Mouse (Mus musculus) forebrain, embryonic 16.5 days (tissue): ENCODE measurements at regions not wholly inside any gene's neighbourhood (a gene's known extent, or its start where the extent isn't known, plus 50 kb on each side); places are given as distances from the start of the nearest gene placed in this dataset.

ENCODE experiments used
- ATAC-seq: fragments of 200-750 bp; cut with Nextera tagmentation; 2 replicates; pipeline ENCODE4 v1.8.0; 2017; ENCODE audit warnings: mild to moderate bottlenecking, moderate library complexity
- H3K27ac ChIP-seq: fragments of 300-500 bp; sonication (generic); 2 replicates; pipeline ENCODE4 v1.5.1; 2014; ENCODE audit warnings: low read length, control low read depth
- H3K27me3 ChIP-seq: fragments of 300-500 bp; sonication (generic); replicated peaks from 2 replicates; pipeline ENCODE4 v1.6.1; 2014; ENCODE audit warnings: low read length; ENCODE audit not compliant: control insufficient read depth, insufficient read depth
- H3K36me3 ChIP-seq: fragments of 300-500 bp; sonication (generic); 2 replicates; pipeline ENCODE4 v1.6.1; 2014; ENCODE audit not compliant: control insufficient read depth, insufficient read depth
- H3K4me1 ChIP-seq: fragments of 300-500 bp; sonication (generic); replicated peaks from 2 replicates; pipeline ENCODE4 v1.6.1; 2014; ENCODE audit warnings: low read length; ENCODE audit not compliant: control insufficient read depth, insufficient read depth
- H3K4me2 ChIP-seq: fragments of 300-500 bp; sonication (generic); 2 replicates; pipeline ENCODE4 v1.6.1; 2014; ENCODE audit warnings: mild to moderate bottlenecking, low read length, control low read depth
- H3K4me3 ChIP-seq: fragments of 300-500 bp; sonication (generic); replicated peaks from 2 replicates; pipeline ENCODE4 v1.5.1; 2014; ENCODE audit warnings: mild to moderate bottlenecking, low read length, control low read depth
- H3K9ac ChIP-seq: fragments of 300-500 bp; sonication (generic); replicated peaks from 2 replicates; pipeline ENCODE4 v1.6.1; 2014; ENCODE audit warnings: low read depth, low read length, control low read depth
- H3K9me3 ChIP-seq: fragments of 300-500 bp; sonication (generic); 2 replicates; pipeline ENCODE4 v1.6.1; 2016; ENCODE audit warnings: low read length; ENCODE audit not compliant: control insufficient read depth
- WGBS: fragments of 180-500 bp; shearing (Covaris S2); extraction: QIAGEN DNeasy Blood & Tissue Kit; methylation state at CpG from one replicate; pipeline ENCODE4 v1.1.7; 2014; 5-methylcytosine and 5-hydroxymethylcytosine counted together

- Histone ChIP-seq H3K4me2 (no peak overlapping the region), H3K27me3 (no peaks in the 10 kb centered on the region), H3K27ac (no peak overlapping the region), H3K4me1 (peaks cover 5% of the 10 kb centered on the region), H3K36me3 (no peaks in the 10 kb centered on the region), H3K4me3 (no peak overlapping the region), H3K9me3 (no peaks in the 10 kb centered on the region), H3K9ac (no peak overlapping the region)
- 93% methylated on average over 9 of the region's 9 CpGs for WGBS
- ATAC-seq: no peak
Observed at GRCm38 (mm10) chr12:17481687-17482086, 62.9 kb upstream of the Odc1 start.

DNA sequence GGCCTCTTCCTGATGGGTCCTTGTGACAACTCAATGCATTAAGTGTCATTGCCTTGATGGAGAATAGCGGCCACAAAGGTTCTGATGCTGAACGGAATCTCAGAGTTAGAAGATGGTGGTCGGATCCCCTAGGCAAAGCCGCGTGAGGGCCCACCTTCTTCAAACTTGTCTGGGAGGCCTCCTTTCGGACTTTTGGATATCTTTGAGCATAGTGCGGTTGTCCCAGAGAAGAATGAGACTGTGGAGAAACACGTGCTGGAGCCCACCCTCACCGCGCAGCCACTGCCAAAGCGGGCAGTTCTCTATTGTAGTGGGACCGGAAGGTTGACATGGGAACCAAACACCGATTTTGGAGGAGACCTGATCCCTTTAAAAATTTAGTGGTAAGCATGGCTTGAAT, 62.4 kb upstream of the Odc1 start:
- H3K36me3 ChIP-seq: no peaks in the 10 kb centered on the region
- H3K27me3 ChIP-seq: no peaks in the 10 kb centered on the region
- H3K27ac ChIP-seq: no peak overlapping the region
- H3K9ac ChIP-seq: no peak overlapping the region
- no peaks in the 10 kb centered on the region for H3K9me3 ChIP-seq
- no peak for ATAC-seq
- no peak overlapping the region for H3K4me2 ChIP-seq
- peaks cover 10% of the 10 kb centered on the region for H3K4me1 ChIP-seq
- 97% methylated on average over 13 of the region's 13 CpGs for WGBS
- no peak overlapping the region for H3K4me3 ChIP-seq

GRCm38 (mm10) chr12:17484448-17484847, 60.1 kb upstream of the Odc1 start:
- no peaks in the 10 kb centered on the region for H3K9me3 ChIP-seq

GRCm38 (mm10) chr12:17486062-17486770, 58.4 kb upstream of the Odc1 start:
- H3K4me3 ChIP-seq: no peak overlapping the region
- peak overlapping the region; percentile 42; the same call in 1 of the 2 replicates for H3K27ac ChIP-seq
- no peaks in the 10 kb centered on the region for H3K36me3 ChIP-seq
- H3K9me3 ChIP-seq: no peaks in the 10 kb centered on the region
- peak; percentile 86 for ATAC-seq
- H3K4me2 ChIP-seq: peak overlapping the region; percentile 3; the same call in 1 of the 2 replicates
- H3K9ac ChIP-seq: no peak overlapping the region
- no peaks in the 10 kb centered on the region for H3K27me3 ChIP-seq
- peaks cover 11% of the 10 kb centered on the region for H3K4me1 ChIP-seq
- 17% methylated on average over 9 of the region's 9 CpGs for WGBS

More at GRCm38 (mm10) chr12:17484448-17484847, 60.1 kb upstream of the Odc1 start:
- Histone ChIP-seq H3K9ac (no peak overlapping the region), H3K4me1 (peaks cover 11% of the 10 kb centered on the region), H3K36me3 (no peaks in the 10 kb centered on the region), H3K4me3 (no peak overlapping the region), H3K27ac (no peak overlapping the region), H3K4me2 (no peak overlapping the region), H3K27me3 (no peaks in the 10 kb centered on the region)
- ATAC-seq: no peak
- 73% methylated on average over 9 of the region's 9 CpGs for WGBS

- Histone ChIP-seq H3K27ac (no peak overlapping the region), H3K4me2 (no peak overlapping the region), H3K36me3 (no peaks in the 10 kb centered on the region), H3K4me1 (peaks cover 11% of the 10 kb centered on the region), H3K4me3 (no peak overlapping the region), H3K27me3 (no peaks in the 10 kb centered on the region), H3K9me3 (no peaks in the 10 kb centered on the region), H3K9ac (no peak overlapping the region)
- 0 out of 2 replicates have a peak, but pooled peaks have one; percentile 26 for ATAC-seq
- 26% methylated on average over 1 of the region's 1 CpGs for WGBS
Observed at GRCm38 (mm10) chr12:17487336-17487735, 57.3 kb upstream of the Odc1 start.

GRCm38 (mm10) chr12:17488203-17488602, 56.4 kb upstream of the Odc1 start:
- 72% methylated on average over 1 of the region's 1 CpGs for WGBS
- Histone ChIP-seq H3K9me3 (no peaks in the 10 kb centered on the region), H3K4me1 (peaks cover 11% of the 10 kb centered on the region), H3K4me3 (no peak overlapping the region), H3K9ac (no peak overlapping the region), H3K27ac (no peak overlapping the region), H3K36me3 (no peaks in the 10 kb centered on the region), H3K27me3 (no peaks in the 10 kb centered on the region), H3K4me2 (no peak overlapping the region)
- no peak for ATAC-seq

DNA sequence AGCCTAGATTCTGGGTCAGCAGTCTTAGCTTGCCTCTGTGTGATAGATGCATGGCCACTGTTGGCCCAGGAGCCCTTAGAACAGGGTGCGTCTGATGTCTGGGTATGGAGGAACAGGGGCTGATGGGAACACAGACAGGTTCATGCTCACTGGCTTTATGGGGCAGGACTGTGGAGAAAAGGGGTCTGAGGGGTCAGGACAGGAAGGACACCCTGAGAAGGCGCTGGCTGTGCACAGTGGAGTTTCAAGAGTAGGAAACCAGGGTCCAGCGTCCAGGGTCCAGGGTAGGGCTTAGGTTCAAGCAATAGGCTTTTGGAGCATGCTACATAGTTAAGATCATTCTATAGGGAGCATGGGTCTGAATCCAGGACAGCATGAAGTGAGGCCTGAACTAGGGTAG, 54.6 kb upstream of the Odc1 start:
- WGBS: 81% methylated on average over 3 of the region's 3 CpGs
- no peak overlapping the region for H3K9ac ChIP-seq
- no peak overlapping the region for H3K4me3 ChIP-seq
- no peaks in the 10 kb centered on the region for H3K9me3 ChIP-seq
- H3K4me1 ChIP-seq: peaks cover 11% of the 10 kb centered on the region
- no peak overlapping the region for H3K4me2 ChIP-seq
- ATAC-seq: no peak
- no peaks in the 10 kb centered on the region for H3K36me3 ChIP-seq
- H3K27ac ChIP-seq: no peak overlapping the region
- H3K27me3 ChIP-seq: no peaks in the 10 kb centered on the region

- H3K4me2 ChIP-seq: no peak overlapping the region
- H3K27me3 ChIP-seq: no peaks in the 10 kb centered on the region
- ATAC-seq: no peak
- H3K4me1 ChIP-seq: peaks cover 8% of the 10 kb centered on the region
- no peaks in the 10 kb centered on the region for H3K9me3 ChIP-seq
- H3K9ac ChIP-seq: no peak overlapping the region
- no peak overlapping the region for H3K4me3 ChIP-seq
- WGBS: 56% methylated on average over 4 of the region's 4 CpGs
- H3K27ac ChIP-seq: no peak overlapping the region
- H3K36me3 ChIP-seq: no peaks in the 10 kb centered on the region
Observed at GRCm38 (mm10) chr12:17492574-17492973, 52.0 kb upstream of the Odc1 start.

- Histone ChIP-seq H3K9ac (no peak overlapping the region), H3K36me3 (no peaks in the 10 kb centered on the region), H3K27me3 (no peaks in the 10 kb centered on the region), H3K27ac (no peak overlapping the region), H3K4me3 (no peak overlapping the region), H3K4me1 (peaks cover 8% of the 10 kb centered on the region), H3K9me3 (no peaks in the 10 kb centered on the region), H3K4me2 (no peak overlapping the region)
- WGBS: 91% methylated on average over 7 of the region's 7 CpGs
- ATAC-seq: no peak
Observed at GRCm38 (mm10) chr12:17493053-17493452, 51.5 kb upstream of the Odc1 start.

DNA sequence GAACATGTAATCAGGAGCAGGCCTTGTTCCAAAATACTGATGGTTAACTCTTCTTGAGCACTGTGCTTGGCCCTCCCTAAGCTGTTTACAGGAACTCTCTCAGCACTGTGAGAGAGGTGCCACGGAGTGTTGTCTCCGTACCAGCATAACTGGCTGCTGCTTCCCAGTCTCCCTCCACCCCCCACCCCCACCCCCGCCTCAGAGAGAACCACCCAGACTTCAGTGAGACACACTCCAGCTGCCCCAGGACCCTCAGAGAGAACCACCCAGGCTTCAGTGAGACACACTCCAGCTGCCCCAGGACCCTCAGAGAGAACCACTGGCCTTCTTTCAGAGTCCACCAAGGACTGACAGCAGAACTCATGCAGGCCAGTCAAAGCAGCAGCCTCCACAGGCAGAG, 50.8 kb upstream of the Odc1 start:
- no peaks in the 10 kb centered on the region for H3K9me3 ChIP-seq
- H3K4me2 ChIP-seq: no peak overlapping the region
- no peak for ATAC-seq
- no peak overlapping the region for H3K9ac ChIP-seq
- 65% methylated on average over 3 of the region's 3 CpGs for WGBS
- no peak overlapping the region for H3K27ac ChIP-seq
- H3K27me3 ChIP-seq: no peaks in the 10 kb centered on the region
- no peak overlapping the region for H3K4me3 ChIP-seq
- H3K4me1 ChIP-seq: peaks cover 8% of the 10 kb centered on the region
- H3K36me3 ChIP-seq: no peaks in the 10 kb centered on the region
